Mouse (Mus musculus): ENCODE data around the gene Ldlrad1. TPM values are rescaled to one million over a fixed set of nuclear protein-coding genes. Genes with fewer than 3 reads are reported as not detected.

Ldlrad1 gene
- polyA plus RNA-seq, 1 experiment from 2014 or later, result not detected

DNA sequence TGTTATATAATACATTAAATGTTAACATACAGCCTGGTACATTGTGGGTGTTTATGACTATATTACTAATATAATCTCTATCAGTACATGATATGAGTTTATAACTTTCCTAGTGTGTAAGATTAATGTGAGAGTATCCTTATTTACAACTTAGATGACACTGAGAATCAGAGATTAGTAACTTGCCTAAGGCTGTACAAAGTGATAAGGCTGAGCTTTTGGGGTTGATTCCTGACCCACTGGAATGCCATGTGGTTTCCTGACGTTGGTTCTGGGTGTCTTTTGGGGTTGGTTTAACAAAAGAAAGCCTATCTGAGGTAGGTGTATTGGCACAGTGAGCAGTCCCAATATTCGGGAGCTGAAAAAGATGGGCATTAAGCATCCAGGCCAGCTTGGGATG lies 26.2 kb upstream of the Ldlrad1 start:
- ATAC-seq (ENCODE audit: low FRiP score), result no peak
- Histone ChIP-seq H3K9ac (no peak overlapping the region), H3K36me3 (peaks cover 19% of the 10 kb centered on the region), H3K4me2 (replicated peaks) (no peak overlapping the region), H3K9me3 (replicated peaks) (no peaks in the 10 kb centered on the region), H3K27ac (no peak overlapping the region), H3K27me3 (no peaks in the 10 kb centered on the region), H3K4me3 (no peak overlapping the region), H3K4me1 (peaks cover 24% of the 10 kb centered on the region)
- WGBS, result 78% methylated on average over 2 of the region's 2 CpGs

DNA sequence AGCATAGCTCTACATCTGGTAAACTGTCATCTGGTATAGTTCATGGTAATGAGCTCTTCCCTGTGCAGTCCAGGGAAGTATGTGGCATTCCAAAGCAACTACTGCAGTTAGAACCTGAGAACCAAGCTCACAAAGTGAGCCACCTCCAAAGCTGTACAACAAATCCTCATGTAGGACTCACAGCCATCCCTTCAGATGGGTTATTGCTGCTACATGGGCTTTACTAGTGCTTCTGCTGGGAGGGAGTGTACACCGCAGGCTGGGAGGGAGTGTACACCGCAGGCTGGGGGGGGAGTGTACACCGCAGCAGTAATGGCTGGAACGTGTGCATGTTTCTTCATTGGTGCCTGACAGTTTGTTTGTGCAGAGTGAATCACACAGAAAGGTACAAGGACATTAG lies 25.8 kb upstream of the Ldlrad1 start:
- Histone ChIP-seq H3K4me2 (replicated peaks) (no peak overlapping the region), H3K9me3 (replicated peaks) (no peaks in the 10 kb centered on the region), H3K27ac (no peak overlapping the region), H3K4me3 (no peak overlapping the region), H3K4me1 (peaks cover 24% of the 10 kb centered on the region), H3K36me3 (peaks cover 22% of the 10 kb centered on the region), H3K9ac (no peak overlapping the region), H3K27me3 (no peaks in the 10 kb centered on the region)
- 93% methylated on average over 4 of the region's 4 CpGs for WGBS
- no peak for ATAC-seq (ENCODE audit: low FRiP score)

DNA sequence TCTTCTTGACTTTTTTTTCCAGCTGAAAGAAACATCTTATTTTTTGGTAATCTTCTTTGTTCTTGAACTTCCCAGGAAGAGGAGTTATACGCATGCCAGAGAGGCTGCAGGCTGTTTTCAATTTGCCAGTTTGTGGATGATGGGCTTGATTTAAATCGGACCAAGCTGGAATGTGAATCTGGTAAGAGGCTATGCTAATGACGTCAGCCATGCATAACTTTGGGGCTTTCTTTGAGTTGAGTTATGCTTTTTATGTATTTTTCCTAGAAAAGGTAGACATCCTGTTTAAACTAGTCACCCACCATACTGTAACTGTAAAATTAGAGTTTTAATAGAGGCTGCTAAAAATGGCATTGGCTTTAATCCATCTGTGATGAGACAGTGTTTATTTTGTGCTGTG lies 23.3 kb upstream of the Ldlrad1 start:
- Histone ChIP-seq H3K4me2 (replicated peaks) (no peak overlapping the region), H3K4me1 (peaks cover 15% of the 10 kb centered on the region), H3K27ac (no peak overlapping the region), H3K4me3 (no peak overlapping the region), H3K36me3 (peaks cover 43% of the 10 kb centered on the region), H3K27me3 (no peaks in the 10 kb centered on the region), H3K9ac (no peak overlapping the region), H3K9me3 (replicated peaks) (no peaks in the 10 kb centered on the region)
- ATAC-seq (ENCODE audit: low FRiP score), result no peak
- 74% methylated on average over 3 of the region's 3 CpGs for WGBS

DNA sequence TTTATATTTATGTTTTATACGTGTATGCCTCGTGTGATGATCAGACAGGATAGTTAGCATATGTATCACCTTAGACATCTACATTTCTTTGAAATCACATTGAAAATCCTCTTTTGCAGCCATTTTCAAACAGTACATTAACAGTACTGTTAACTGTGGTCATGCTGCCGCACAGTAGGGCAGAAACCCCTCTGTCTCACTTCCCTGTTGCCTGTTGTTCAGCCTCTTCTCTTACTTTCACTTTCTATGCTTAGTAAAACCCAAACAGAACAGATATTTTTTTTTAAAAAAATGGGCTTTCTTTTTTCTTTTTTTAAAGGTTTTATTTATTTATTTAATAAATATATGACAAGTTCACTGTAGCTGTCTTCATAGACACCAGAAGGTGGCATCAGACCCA lies 15.1 kb upstream of the Ldlrad1 start:
- no peaks in the 10 kb centered on the region for H3K27me3 ChIP-seq

DNA sequence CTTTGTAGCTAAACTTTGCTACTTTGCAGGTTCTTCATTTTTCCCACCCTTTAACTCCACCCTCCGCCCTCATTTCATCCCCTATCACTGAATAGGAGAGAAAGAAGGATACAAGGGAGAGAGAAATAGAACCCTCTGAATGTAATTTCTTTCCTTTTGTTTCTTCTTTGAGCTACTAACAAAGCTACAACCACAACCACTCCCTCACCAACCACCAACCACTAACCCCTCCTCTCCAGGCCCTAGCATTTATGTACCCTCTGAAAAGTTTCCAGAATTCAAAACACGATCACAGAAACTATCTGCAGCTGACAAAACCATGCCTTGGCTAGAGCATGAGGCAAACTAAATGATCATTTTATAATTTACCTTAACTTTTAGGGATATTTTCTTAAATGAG lies 12.5 kb upstream of the Ldlrad1 start:
- 98% methylated on average over 2 of the region's 2 CpGs for WGBS
- ATAC-seq (ENCODE audit: low FRiP score), result no peak
- Histone ChIP-seq H3K27ac (no peak overlapping the region), H3K9me3 (replicated peaks) (no peaks in the 10 kb centered on the region), H3K27me3 (no peaks in the 10 kb centered on the region), H3K4me3 (no peak overlapping the region), H3K4me2 (replicated peaks) (no peak overlapping the region), H3K4me1 (no peaks in the 10 kb centered on the region), H3K36me3 (peaks cover 77% of the 10 kb centered on the region), H3K9ac (no peak overlapping the region)

More for the DNA sequence above, 15.1 kb upstream of the Ldlrad1 start:
- Histone ChIP-seq H3K36me3 (peaks cover 73% of the 10 kb centered on the region), H3K27ac (no peak overlapping the region), H3K4me1 (no peaks in the 10 kb centered on the region), H3K9me3 (replicated peaks) (no peaks in the 10 kb centered on the region), H3K9ac (no peak overlapping the region), H3K4me2 (replicated peaks) (no peak overlapping the region), H3K4me3 (no peak overlapping the region)
- ATAC-seq (ENCODE audit: low FRiP score), result no peak
- WGBS, result over 99% methylated on average over 3 of the region's 3 CpGs

DNA sequence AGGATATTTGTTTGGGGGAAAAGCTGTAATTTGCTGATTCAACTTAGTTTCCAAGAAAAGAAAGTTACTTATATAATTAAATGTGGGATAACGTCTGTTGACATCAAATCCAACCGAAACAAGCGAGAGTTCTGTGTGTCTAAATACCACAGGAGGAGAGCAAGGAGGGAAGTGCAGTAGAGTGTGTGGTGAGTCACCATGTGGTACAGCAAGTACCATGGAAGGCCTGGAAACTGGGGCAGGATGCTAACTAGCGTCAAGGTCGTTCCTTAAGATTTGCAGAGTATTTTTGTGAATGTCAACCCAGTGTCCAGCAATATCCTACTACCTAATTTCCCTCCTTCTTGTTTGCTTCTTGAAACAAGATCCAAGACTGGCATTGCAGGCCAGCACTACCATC lies 10.9 kb upstream of the Ldlrad1 start:
- Histone ChIP-seq H3K4me1 (no peaks in the 10 kb centered on the region), H3K4me3 (no peak overlapping the region), H3K27me3 (no peaks in the 10 kb centered on the region), H3K4me2 (replicated peaks) (no peak overlapping the region), H3K27ac (no peak overlapping the region), H3K9ac (no peak overlapping the region), H3K36me3 (peaks cover 83% of the 10 kb centered on the region), H3K9me3 (replicated peaks) (no peaks in the 10 kb centered on the region)
- ATAC-seq (ENCODE audit: low FRiP score), result no peak
- 95% methylated on average over 5 of the region's 5 CpGs for WGBS

DNA sequence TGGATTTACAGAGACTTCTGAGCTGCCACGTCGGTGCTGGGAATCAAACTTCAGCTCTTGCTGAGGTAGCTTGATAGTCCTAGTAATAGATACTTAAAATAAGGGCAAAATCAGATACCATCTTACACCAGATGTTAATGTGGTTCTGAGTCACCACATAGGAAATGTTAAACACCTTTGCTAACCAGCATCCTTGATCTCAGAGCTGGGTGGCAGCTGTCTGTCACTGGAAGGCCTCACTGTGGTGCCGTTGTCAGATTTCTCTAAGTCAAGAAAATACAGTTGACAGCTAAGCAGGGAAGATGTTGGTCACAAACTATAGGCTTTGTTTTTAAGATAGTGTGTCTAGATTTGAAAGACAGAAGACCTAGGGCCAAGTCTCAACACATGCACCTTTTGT lies 7.2 kb upstream of the Ldlrad1 start:
- Histone ChIP-seq H3K4me1 (no peaks in the 10 kb centered on the region), H3K9me3 (replicated peaks) (no peaks in the 10 kb centered on the region), H3K9ac (no peak overlapping the region), H3K27ac (no peak overlapping the region), H3K36me3 (peaks cover 94% of the 10 kb centered on the region), H3K4me3 (no peak overlapping the region), H3K27me3 (no peaks in the 10 kb centered on the region), H3K4me2 (replicated peaks) (no peak overlapping the region)
- ATAC-seq (ENCODE audit: low FRiP score), result no peak
- 97% methylated on average over 3 of the region's 3 CpGs for WGBS

DNA sequence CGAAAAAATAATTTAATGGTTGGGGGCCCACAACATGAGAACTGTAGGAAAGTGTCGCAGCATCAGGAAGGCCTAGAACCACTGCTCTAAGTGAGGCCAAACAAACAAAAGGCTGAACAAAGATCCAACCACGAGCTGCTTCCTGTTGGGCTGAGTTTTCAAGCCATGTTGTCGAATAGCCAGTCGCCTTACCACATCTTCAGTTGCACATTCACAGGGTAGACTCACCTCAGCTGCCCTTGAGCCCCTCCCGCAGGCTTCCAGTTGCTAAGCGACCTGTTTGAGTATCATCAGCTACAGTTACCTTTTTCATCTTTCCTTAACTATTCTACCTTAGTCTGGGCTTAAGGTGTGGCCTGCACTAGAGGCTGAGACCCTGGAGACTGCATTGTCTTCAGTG lies 6.0 kb upstream of the Ldlrad1 start:
- H3K36me3 ChIP-seq, result peaks cover 92% of the 10 kb centered on the region

DNA sequence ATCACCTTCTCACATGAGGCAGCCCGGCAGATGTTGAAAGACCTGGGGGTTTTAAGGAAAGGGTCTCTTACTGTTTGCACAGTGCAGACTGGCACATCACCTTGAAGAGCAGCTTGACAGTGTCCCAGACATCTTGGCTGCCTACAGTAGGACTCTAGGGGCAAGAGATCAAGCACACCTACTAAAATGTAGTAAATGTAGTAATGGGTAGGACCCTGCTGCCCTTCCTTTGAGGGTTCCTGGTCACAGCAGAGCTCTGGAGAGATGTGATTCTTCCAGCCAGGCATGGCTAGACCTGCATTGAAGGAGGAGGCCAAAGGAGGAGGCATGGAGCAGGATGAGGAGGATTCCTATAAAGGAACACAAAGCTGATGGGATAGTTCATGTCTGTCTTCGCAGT lies 2.0 kb upstream of the Ldlrad1 start:
- WGBS, result 90% methylated on average over 2 of the region's 2 CpGs
- no peak overlapping the region for H3K4me2 ChIP-seq (replicated peaks)
- no peaks in the 10 kb centered on the region for H3K27me3 ChIP-seq
- H3K36me3 ChIP-seq, result peaks cover 69% of the 10 kb centered on the region
- no peaks in the 10 kb centered on the region for H3K9me3 ChIP-seq (replicated peaks)
- no peak overlapping the region for H3K9ac ChIP-seq
- no peak overlapping the region for H3K27ac ChIP-seq
- no peaks in the 10 kb centered on the region for H3K4me1 ChIP-seq
- no peak overlapping the region for H3K4me3 ChIP-seq
- no peak for ATAC-seq (ENCODE audit: low FRiP score)

More for the DNA sequence above, 6.0 kb upstream of the Ldlrad1 start:
- no peak overlapping the region for H3K4me3 ChIP-seq
- WGBS, result 90% methylated on average over 7 of the region's 7 CpGs
- H3K9me3 ChIP-seq (replicated peaks), result no peaks in the 10 kb centered on the region
- H3K27me3 ChIP-seq, result no peaks in the 10 kb centered on the region
- H3K4me2 ChIP-seq (replicated peaks), result no peak overlapping the region
- ATAC-seq (ENCODE audit: low FRiP score), result no peak
- no peaks in the 10 kb centered on the region for H3K4me1 ChIP-seq
- no peak overlapping the region for H3K27ac ChIP-seq
- H3K9ac ChIP-seq, result no peak overlapping the region

DNA sequence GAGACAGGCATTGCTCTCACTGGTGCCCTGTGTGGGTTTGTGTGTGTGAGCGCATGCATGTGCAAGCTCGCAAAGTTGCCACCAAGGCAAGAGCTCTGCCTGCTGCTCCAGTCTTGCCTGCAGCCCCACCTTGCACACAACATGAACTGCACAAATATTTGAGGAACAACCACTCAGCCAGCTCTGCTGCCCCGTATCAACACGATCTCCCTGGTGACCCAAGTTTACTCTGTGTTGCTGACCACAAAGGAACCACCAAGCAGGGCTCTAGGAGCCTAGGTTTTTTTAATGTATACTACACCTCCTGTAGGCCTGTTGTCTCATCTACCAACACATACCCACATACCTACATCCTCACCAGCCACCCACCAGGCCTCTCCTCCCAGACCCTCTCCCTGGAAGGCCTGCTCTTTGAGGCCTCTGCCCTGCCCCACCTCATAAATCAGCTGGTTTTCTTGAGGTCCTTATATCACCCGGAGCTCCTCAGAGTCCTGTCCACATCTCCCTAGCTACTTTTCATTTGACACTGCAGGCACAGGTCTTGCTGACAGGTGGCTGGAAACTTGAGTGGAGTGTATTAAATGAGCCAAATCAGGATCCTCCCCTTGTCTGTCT lies 1.6 kb downstream of the Ldlrad1 start:
- Histone ChIP-seq H3K4me1 (no peaks in the 10 kb centered on the region), H3K27me3 (no peaks in the 10 kb centered on the region), H3K9me3 (replicated peaks) (no peaks in the 10 kb centered on the region), H3K36me3 (peaks cover 35% of the 10 kb centered on the region), H3K9ac (no peak overlapping the region), H3K27ac (no peak overlapping the region), H3K4me2 (replicated peaks) (no peak overlapping the region), H3K4me3 (no peak overlapping the region)
- no peak for ATAC-seq (ENCODE audit: low FRiP score)
- 85% methylated on average over 5 of the region's 5 CpGs for WGBS

DNA sequence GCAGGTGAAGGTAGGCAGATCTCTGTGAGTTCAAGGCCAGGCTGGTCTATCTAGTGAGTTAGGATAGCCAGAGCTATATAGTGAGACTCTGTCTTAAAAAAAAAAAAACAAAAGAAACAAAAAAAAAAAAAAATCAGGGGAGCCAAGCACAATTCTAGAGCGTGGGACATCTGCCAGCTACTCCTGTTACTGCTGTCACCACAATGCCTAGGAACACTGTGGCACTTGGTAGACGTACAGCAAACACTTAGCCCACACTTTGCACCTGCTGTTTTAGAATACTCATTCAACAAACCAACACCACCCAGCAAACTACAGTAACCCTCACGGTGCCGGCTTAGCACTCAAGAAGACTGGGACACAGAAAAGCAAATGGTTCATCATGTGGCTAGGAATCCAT lies 2.5 kb downstream of the Ldlrad1 start:
- 79% methylated on average over 4 of the region's 4 CpGs for WGBS
- no peak for ATAC-seq (ENCODE audit: low FRiP score)
- peaks cover 27% of the 10 kb centered on the region for H3K36me3 ChIP-seq
- H3K9ac ChIP-seq, result no peak overlapping the region
- no peak overlapping the region for H3K27ac ChIP-seq
- no peaks in the 10 kb centered on the region for H3K9me3 ChIP-seq (replicated peaks)
- H3K4me1 ChIP-seq, result no peaks in the 10 kb centered on the region
- H3K27me3 ChIP-seq, result no peaks in the 10 kb centered on the region
- no peak overlapping the region for H3K4me3 ChIP-seq
- no peak overlapping the region for H3K4me2 ChIP-seq (replicated peaks)

DNA sequence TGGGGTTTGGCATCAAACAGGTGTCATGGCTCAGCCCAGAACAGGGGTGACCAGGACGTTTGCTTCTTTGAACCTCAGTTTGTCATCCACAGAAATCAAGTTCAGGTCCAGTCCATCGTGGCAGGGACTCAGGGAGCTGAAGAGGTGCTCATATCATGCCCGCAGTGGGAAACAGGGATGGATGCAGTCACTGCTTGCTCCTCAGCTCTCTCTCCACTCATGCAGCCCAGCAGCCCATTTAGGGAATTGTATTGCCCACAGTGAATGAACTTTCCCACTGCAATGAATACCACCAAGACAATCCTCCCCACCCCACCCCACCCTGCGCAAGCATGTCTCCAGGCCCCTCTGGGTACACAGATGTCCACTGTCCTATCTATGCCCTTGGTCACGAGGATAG lies 3.0 kb downstream of the Ldlrad1 start:
- H3K36me3 ChIP-seq, result peaks cover 22% of the 10 kb centered on the region; the same call in 1 of the 2 replicates
- H3K9ac ChIP-seq, result no peak overlapping the region
- no peak overlapping the region for H3K4me2 ChIP-seq (replicated peaks)
- H3K4me1 ChIP-seq, result no peaks in the 10 kb centered on the region
- no peak overlapping the region for H3K27ac ChIP-seq
- H3K9me3 ChIP-seq (replicated peaks), result no peaks in the 10 kb centered on the region
- 82% methylated on average over 5 of the region's 5 CpGs for WGBS
- no peak for ATAC-seq (ENCODE audit: low FRiP score)
- H3K4me3 ChIP-seq, result no peak overlapping the region
- no peaks in the 10 kb centered on the region for H3K27me3 ChIP-seq

DNA sequence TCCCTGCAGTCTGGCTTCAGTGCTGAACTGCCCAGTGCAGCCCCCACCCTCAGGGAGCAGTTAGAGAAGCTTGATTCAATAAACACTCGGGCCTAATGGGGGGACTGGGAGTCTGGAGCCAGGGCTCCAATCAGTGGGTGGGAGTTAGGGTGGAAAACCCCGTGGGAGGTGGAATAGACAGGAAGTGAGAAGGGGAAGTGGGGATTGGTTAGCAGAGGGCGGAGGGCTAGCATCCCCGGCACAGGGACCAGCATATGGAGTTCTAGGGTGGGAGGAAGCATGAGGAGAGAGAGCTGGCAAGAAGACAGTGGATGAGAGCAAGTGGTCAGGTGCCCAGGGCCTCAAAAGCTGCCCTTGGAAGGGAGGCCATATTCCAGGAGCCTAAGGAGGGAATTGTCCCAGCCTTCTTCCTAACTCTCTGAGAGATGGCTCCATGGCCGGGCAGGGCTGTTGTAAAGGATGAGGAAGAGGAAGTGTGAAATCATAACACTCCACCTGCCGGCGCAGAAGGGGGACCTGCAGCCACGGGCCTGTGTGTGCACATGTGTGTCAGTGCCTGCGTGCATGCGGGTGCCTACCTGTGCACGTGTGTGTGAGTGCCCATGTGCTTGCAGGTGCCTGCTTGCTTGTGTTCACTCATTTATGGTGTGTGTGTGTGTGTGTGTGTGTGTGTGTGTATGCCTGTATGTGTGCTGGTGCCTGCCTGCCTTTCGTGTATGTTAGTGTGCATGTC lies 4.5 kb downstream of the Ldlrad1 start:
- WGBS, result 76% methylated on average over 12 of the region's 12 CpGs
- peaks cover 10% of the 10 kb centered on the region; the same call in 1 of the 2 replicates for H3K36me3 ChIP-seq
- no peak overlapping the region for H3K9ac ChIP-seq
- H3K27ac ChIP-seq, result no peak overlapping the region
- H3K9me3 ChIP-seq (replicated peaks), result no peaks in the 10 kb centered on the region
- ATAC-seq (ENCODE audit: low FRiP score), result no peak
- no peak overlapping the region for H3K4me3 ChIP-seq
- no peaks in the 10 kb centered on the region for H3K27me3 ChIP-seq
- H3K4me2 ChIP-seq (replicated peaks), result no peak overlapping the region
- no peaks in the 10 kb centered on the region for H3K4me1 ChIP-seq
